Mouse (Mus musculus): ENCODE results near the gene Tha1.

The Tha1 gene

GRCm38 (mm10) chr11:117872861-117873608, at the start of gene Tha1:
Tha1 (minus strand) TSS chr11:117873481.
- peak; percentile 87 for DNase-seq

- DNase-seq, result no peak
Observed at GRCm38 (mm10) chr11:117919211-117919610, 45.9 kb upstream of the Tha1 start.

- no peak for DNase-seq
Observed at GRCm38 (mm10) chr11:117918541-117918940, 45.3 kb upstream of the Tha1 start.

- DNase-seq, result no peak
Observed at GRCm38 (mm10) chr11:117915837-117916236, 42.6 kb upstream of the Tha1 start.

- DNase-seq, result no peak
Observed at GRCm38 (mm10) chr11:117915341-117915740, 42.1 kb upstream of the Tha1 start.

GRCm38 (mm10) chr11:117914531-117914930, 41.2 kb upstream of the Tha1 start:
- no peak for DNase-seq

- peak; percentile 18 for DNase-seq
Observed at GRCm38 (mm10) chr11:117912684-117913352, 39.5 kb upstream of the Tha1 start.

- DNase-seq, result no peak
Observed at GRCm38 (mm10) chr11:117909337-117909736, 36.1 kb upstream of the Tha1 start.

GRCm38 (mm10) chr11:117904442-117904841, 31.2 kb upstream of the Tha1 start:
- no peak for DNase-seq

- no peak for DNase-seq
Observed at GRCm38 (mm10) chr11:117902282-117902681, 29.0 kb upstream of the Tha1 start.

- no peak for DNase-seq
Observed at GRCm38 (mm10) chr11:117896533-117896932, 23.3 kb upstream of the Tha1 start.

- no peak for DNase-seq
Observed at GRCm38 (mm10) chr11:117894676-117895075, 21.4 kb upstream of the Tha1 start.

- DNase-seq, result no peak
Observed at GRCm38 (mm10) chr11:117892199-117892598, 18.9 kb upstream of the Tha1 start.

- DNase-seq, result no peak
Observed at GRCm38 (mm10) chr11:117891581-117892175, 18.4 kb upstream of the Tha1 start.

- DNase-seq, result no peak
Observed at GRCm38 (mm10) chr11:117890519-117891282, 17.4 kb upstream of the Tha1 start.

- DNase-seq, result no peak
Observed at GRCm38 (mm10) chr11:117889887-117890340, 16.6 kb upstream of the Tha1 start.

GRCm38 (mm10) chr11:117888853-117889822, 15.9 kb upstream of the Tha1 start:
- no peak for DNase-seq

- no peak for DNase-seq
Observed at GRCm38 (mm10) chr11:117888168-117888852, 15.0 kb upstream of the Tha1 start.

GRCm38 (mm10) chr11:117886000-117886399, 12.7 kb upstream of the Tha1 start:
- no peak for DNase-seq

GRCm38 (mm10) chr11:117882208-117882607, 8.9 kb upstream of the Tha1 start:
- no peak for DNase-seq

- no peak for DNase-seq
Observed at GRCm38 (mm10) chr11:117881787-117882186, 8.5 kb upstream of the Tha1 start.

All from cerebellum, adult 11-12 months (tissue).